Mouse (Mus musculus): ENCODE data around the gene Il31.

DNA sequence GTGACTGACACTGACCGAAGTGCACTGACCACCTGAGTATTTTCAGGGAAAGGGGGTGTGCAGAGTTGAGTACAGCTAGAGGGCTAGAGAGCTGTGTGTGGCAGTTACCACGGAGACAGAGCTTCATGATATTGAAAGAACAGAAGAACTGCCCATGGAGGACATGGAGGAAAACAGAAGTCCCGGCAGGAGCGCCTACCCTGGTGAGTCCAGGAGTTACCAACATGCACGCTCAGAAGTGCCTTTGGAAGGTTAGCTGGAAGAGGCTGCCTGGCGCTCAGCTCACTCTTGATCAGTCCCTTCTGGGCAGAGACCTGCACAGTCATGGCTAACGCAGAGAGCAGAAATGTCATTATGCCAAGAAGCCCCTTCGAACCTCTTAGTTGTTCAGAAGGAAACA lies 40.8 kb upstream of the Il31 start:
- no peak for TF ChIP-seq POLR2A (IDR thresholded peaks at IDR 0.05; ENCODE audit: insufficient read depth, low read depth, low read length)
- no peak for TF ChIP-seq CTCF (IDR thresholded peaks at IDR 0.05)
